Comparison of ENCODE assay signal across 13 mouse cellular contexts in the genomic region with DNA sequence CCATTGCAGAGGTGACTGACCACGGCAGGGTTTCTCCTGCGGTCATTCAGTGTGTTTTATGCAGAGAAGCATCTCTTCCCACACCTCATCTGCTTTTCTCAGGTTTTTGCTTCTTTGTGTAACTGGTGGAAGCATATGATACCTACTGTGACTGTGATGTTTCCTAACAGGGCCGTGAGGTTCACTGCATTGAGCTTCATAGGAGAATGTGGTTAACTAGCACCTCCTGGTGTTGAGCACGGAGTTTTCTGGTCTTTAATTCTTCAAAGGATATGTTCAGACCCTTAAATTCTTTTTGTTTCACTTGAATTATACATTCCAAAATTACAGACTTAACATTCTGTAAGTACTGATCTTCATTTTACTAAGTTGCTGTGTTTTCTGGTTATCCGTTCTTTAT. TPM values are rescaled to one million over a fixed set of nuclear protein-coding genes. Genes with fewer than 3 reads are reported as not detected.
DNase-seq lines count a peak whose midpoint lies in the region; ATAC-seq and TF ChIP-seq lines count a peak whose summit lies in the region.
"Had no signal": no experiment of that assay in that cellular context is flagged by ENCODE, and none has a peak within 500 bp of the region (broad histone marks: within the 10 kb centered on the region; RNA-seq: fewer than 3 reads in every experiment).

No protein-coding gene starts in this region.

- no peak overlapping the region for H3K27ac ChIP-seq in heart, embryonic 12.5 days (ENCODE audit: poor library complexity, severe bottlenecking)
- H3K27ac ChIP-seq: midbrain, embryonic 13.5 days had no signal

- DNase-seq in heart, postnatal 36 days, result no peak
- DNase-seq in lung, postnatal 36 days, result peak; percentile 21
- no peak for DNase-seq in lung, adult 2 months
- peak; percentile 50 for DNase-seq in R1 (ENCODE audit: low read depth, low spot score)
- peak; percentile 18 for DNase-seq in retina, postnatal 1 day
- no peak for DNase-seq in right cerebral cortex, postnatal 36 days (ENCODE audit: low spot score in 2 of 2)
- no peak for DNase-seq in layer of hippocampus, adult 18-20 months (ENCODE audit: low spot score in 2 of 2)
- DNase-seq: embryo, embryonic 11 days; kidney, adult 11 months; right cerebral cortex, adult 18-20 months had no signal

- TF ChIP-seq CTCF in lung, adult 2 months (IDR thresholded peaks at IDR 0.05; ENCODE audit: insufficient read depth, low read length), result no peak

- 76% methylated on average over 5 of the region's 5 CpGs for WGBS in heart, embryonic 12.5 days
- 63% methylated on average over 5 of the region's 5 CpGs for WGBS in lung, adult 2 months

- intact Hi-C loops in heart, postnatal 36 days (cut with DNase I), result loop anchor here (5.0 kb wide), 1 partner anchor 164 kb away; a partner anchor contains a TSS

- H3K36me3 ChIP-seq in heart, embryonic 12.5 days, result peaks cover 13% of the 10 kb centered on the region
- H3K36me3 ChIP-seq: midbrain, embryonic 13.5 days had no signal

- H3K9me3 ChIP-seq in heart, embryonic 12.5 days (replicated peaks), result no peaks in the 10 kb centered on the region
- H3K9me3 ChIP-seq: midbrain, embryonic 13.5 days had no signal

- ATAC-seq in heart, embryonic 12.5 days (ENCODE audit: insufficient number of reproducible peaks, low FRiP score), result no peak
- ATAC-seq: midbrain, embryonic 13.5 days had no signal

- no peaks in the 10 kb centered on the region for H3K27me3 ChIP-seq in heart, embryonic 12.5 days (replicated peaks)
- H3K27me3 ChIP-seq: midbrain, embryonic 13.5 days had no signal

- H3K4me3 ChIP-seq in heart, embryonic 12.5 days, result no peak overlapping the region
- H3K4me3 ChIP-seq in lung, adult 2 months (replicated peaks; ENCODE audit: extremely low read depth, low read depth, low read length), result no peak overlapping the region

- peaks cover 31% of the 10 kb centered on the region for H3K4me1 ChIP-seq in heart, embryonic 12.5 days (replicated peaks)
- peaks cover 24% of the 10 kb centered on the region for H3K4me1 ChIP-seq in lung, adult 2 months (ENCODE audit: control insufficient read depth, insufficient read depth, low read length)

- H3K4me2 ChIP-seq in heart, embryonic 12.5 days, result peak overlapping the region; percentile 76; the same call in 1 of the 2 replicates
- H3K4me2 ChIP-seq: midbrain, embryonic 13.5 days had no signal

- no peak overlapping the region for H3K9ac ChIP-seq in heart, embryonic 12.5 days
- H3K9ac ChIP-seq: midbrain, embryonic 13.5 days had no signal

- TF ChIP-seq POLR2A in lung, adult 2 months (IDR thresholded peaks at IDR 0.05; ENCODE audit: borderline replicate concordance, extremely low read depth, low read depth, low read length), result no peak

RNA-seq across cellular contexts. Expression of a gene that starts 1.9 kb away (rescaled TPM):
- 3.4 and 4.0 TPM in 2 replicates for polyA plus RNA-seq in heart, embryonic 12.5 days (2016; fragmentation: Nextera tagmentation; extraction: Ambion mirVana)
- total RNA-seq in heart, postnatal 36 days (2021), result not detected
- 0.47 and 1.2 TPM in 2 replicates for polyA plus RNA-seq in lung, adult 2 months (2012; rRNA removed)
- under 1 TPM in 1 of 2 experiments, not detected in 1; 0.94 TPM for total RNA-seq in layer of hippocampus, adult 18-20 months (2021)
- total RNA-seq: left cerebral cortex, postnatal 25 days had no signal

RNA-seq across cellular contexts. Expression of a gene that starts 2.4 kb away (rescaled TPM):
- 158 and 165 TPM in 2 replicates for polyA plus RNA-seq in heart, embryonic 12.5 days (2016; fragmentation: Nextera tagmentation; extraction: Ambion mirVana)
- 10 to 100 TPM; 61.5 to 62.8 TPM for total RNA-seq in heart, postnatal 36 days (2021)
- 93.3 and 95.5 TPM in 2 replicates for polyA plus RNA-seq in lung, adult 2 months (2012; rRNA removed)
- 100 to 1,000 TPM; 106 TPM for total RNA-seq in layer of hippocampus, adult 18-20 months (2021)

Comparison
In these comparisons a context has a peak if more than half of its experiments do, and no peak if none do; other contexts are left out.
1. DNase-seq: peak in lung, postnatal 36 days (single experiment), R1 (single experiment) and retina, postnatal 1 day (single experiment); none in heart, postnatal 36 days (0 of 2), lung, adult 2 months (single experiment), right cerebral cortex, postnatal 36 days (0 of 2) and layer of hippocampus, adult 18-20 months (0 of 2).